Mouse (Mus musculus) left cerebral cortex, postnatal 36 days (tissue): ENCODE results near the gene Hoxa7. TPM values are rescaled to one million over a fixed set of nuclear protein-coding genes. Genes with fewer than 3 reads are reported as not detected.

Experiments used
- DNase-seq, 2 experiments: peaks; one replicate each; pipeline ENCODE4 v3.0.0; 2021 to 2022; ENCODE audit warnings: low spot score in 2 of 2, mixed read lengths in 1 of 2
- intact Hi-C: fragments of 180-260 bp; cut with DNase I; formaldehyde crosslinking; loops from one replicate; pipeline ENCODE4 v1.15.1; 2025
- total RNA-seq, 2 experiments: library from RNA; stranded (reverse); gene quantifications; 2 replicates each; pipeline ENCODE4 v1.2.3; 2021

The Hoxa7 gene
- total RNA-seq, result not detected

DNA sequence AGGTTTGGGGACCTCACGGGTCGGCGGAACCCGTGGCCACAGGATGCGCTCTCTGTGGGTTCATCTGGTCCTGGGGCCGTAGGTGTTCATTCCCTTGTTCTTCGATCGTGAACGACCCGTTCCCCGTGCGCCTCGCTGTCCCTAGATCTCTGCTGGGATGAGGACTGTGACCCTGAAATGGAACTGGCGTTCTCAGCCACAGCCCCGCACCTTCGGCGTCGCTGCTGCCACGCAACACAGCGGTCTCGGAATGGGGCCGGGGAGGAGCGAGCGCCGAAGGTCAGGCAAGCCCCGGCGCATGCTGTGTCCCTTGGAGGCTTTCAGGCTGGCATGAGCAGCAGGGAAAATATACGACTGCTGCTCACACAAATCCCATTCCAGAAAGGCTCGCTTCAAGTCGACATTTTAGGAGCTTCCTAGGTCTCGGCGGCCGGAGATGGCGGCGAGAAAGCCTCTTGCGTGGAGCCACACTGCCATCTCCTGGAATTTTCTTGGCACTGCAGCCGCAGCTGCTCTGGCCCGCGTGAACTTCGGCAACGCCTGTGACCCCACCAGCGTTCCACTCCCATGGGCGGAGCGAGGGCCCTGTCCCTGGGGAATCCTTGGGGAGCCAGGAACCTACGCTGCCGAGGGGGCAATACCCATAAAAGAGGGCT lies at the start of gene Hoxa7:
TSS of gene Hoxa7 (minus strand) at position 518 of the 656 bp plus-strand sequence.
- DNase-seq, result peak; percentile 77 to 81
- intact Hi-C loops, result loop anchor here (2.0 to 5.0 kb wide), 2 partner anchors 349 to 635 kb away; no protein-coding TSS in a partner anchor

GRCm38 (mm10) chr6:52270494-52271480 lies 49.1 kb upstream of the Hoxa7 start:
- no peak for DNase-seq
- intact Hi-C loops, result loop anchor here (2.0 kb wide), 1 partner anchor 306 kb away; no protein-coding TSS in a partner anchor

- no peak for DNase-seq
- intact Hi-C loops, result loop anchor here (10.0 kb wide), 2 partner anchors 46 to 1094 kb away; partner anchors contain the start of gene Evx1
These were observed 47.1 kb upstream of the Hoxa7 start for GRCm38 (mm10) chr6:52268756-52269155.

- intact Hi-C loops, result loop anchor here (10.0 kb wide), 2 partner anchors 46 to 1094 kb away; partner anchors contain the start of gene Evx1
- no peak for DNase-seq
These were observed 46.7 kb upstream of the Hoxa7 start for GRCm38 (mm10) chr6:52268341-52268740.

- intact Hi-C loops, result loop anchor here (10.0 kb wide), 2 partner anchors 47 to 1093 kb away; partner anchors contain the start of gene Evx1
- DNase-seq, result no peak
These were observed 46.0 kb upstream of the Hoxa7 start for GRCm38 (mm10) chr6:52267691-52268090.

DNA sequence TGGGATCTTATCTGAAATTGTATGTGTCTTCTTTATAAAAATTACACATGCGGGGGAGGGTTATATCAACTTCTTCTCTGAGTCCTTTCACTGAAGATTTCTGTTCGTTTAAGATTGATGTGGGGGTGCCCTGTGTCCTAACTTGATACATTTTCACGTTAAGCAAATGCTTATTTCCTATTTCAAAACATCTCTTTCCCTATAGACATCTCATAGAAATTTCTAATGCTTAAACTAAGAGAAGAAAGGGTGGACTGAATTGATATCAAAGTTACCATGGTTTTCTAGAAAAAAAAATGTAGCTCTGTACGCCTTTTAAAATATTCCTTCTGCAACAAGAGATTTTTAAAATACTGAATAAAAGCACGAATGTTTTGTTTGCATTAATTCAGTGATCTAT lies 45.6 kb upstream of the Hoxa7 start:
- intact Hi-C loops, result loop anchor here (10.0 kb wide), 2 partner anchors 48 to 1092 kb away; partner anchors contain the start of gene Evx1
- DNase-seq, result no peak

GRCm38 (mm10) chr6:52266666-52266985 lies 45.0 kb upstream of the Hoxa7 start:
- no peak for DNase-seq
- intact Hi-C loops, result loop anchor here (10.0 kb wide), 2 partner anchors 48 to 1092 kb away; partner anchors contain the start of gene Evx1

DNA sequence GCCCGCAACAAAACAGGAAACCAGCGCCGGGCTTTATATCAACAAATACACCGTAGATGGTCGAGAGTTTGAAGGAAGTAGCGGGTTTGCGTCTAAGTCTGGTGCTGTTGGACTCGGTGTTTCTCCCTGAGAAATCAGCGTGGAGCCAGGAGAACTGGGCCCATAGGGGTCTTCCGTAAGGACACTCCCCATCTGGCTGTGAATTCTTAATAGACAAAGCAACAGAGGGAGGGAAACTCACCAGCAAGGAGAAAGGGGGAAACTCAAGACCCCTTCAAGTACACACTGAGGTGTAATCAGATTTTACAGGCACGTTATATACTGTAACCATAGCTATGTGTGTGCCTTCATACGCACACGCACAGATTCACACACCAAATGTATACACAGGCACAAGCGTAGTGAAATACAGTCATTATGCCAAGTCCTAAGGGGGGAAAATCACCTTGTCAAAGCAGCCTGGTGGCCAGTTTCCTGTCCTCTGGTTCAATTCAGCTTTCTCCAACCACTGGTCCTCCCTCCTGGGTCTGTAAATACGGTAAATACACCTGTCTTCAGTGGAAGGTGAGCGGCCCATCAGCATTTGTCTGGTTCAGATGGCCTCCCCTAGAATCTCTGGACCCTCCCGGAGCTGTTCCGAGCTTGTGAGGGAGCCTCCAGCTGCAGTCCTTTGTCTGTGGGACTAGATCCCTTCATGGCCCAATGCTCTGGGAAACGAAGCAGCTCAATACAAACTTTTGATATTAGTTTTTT lies 44.4 kb upstream of the Hoxa7 start:
- intact Hi-C loops, result loop anchor here (10.0 kb wide), 2 partner anchors 49 to 1091 kb away; partner anchors contain the start of gene Evx1

DNA sequence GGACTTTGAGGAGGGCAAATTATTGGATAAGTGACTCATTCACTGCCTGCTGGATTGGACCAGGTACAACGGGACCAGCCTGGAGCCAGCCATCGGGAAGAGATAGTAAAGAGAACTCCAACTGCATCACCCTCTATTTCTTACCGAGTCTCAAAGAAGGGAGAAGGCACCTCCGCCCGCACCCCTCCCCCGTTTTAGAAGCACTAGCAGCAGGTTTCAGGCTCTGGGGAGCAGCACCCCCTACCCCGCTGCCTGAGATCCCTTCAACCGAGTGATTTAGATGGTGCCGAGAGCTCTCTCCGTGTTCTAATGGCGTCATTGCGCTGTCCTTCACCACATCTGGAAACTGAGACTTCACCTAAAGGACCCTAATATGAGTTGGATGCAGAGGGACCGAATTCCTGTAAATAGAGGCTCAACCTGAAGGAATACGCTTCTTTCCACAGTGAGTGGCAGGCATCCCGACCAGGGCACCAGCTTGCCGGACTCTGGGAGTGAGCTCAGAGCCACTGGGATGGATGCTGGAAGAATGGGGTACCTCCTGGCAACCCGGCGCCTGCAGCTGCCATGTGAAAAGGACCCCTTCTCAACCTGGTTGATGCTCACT lies 43.8 kb upstream of the Hoxa7 start:
- intact Hi-C loops, result loop anchor here (10.0 kb wide), 2 partner anchors 49 to 1091 kb away; partner anchors contain the start of gene Evx1

More for the DNA sequence above, 44.4 kb upstream of the Hoxa7 start:
- no peak for DNase-seq

GRCm38 (mm10) chr6:52264106-52264790 lies 42.6 kb upstream of the Hoxa7 start:
- intact Hi-C loops, result loop anchor here (10.0 kb wide), 2 partner anchors 51 to 1089 kb away; partner anchors contain the start of gene Evx1
- DNase-seq, result no peak

More for the DNA sequence above, 43.8 kb upstream of the Hoxa7 start:
- no peak for DNase-seq

DNA sequence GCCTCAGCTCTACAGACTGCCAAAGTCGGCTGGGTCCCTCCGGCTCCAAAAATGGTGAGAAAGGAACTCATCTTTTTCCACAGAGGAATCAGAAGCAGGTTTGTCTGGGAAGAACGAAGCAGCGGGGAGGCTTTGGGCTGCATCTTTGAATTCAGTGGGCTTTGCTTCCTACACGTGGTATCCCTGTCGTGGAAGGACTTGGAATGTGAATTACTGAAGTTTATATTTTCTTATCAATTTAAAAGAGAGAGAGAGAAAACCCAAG lies 41.6 kb upstream of the Hoxa7 start:
- intact Hi-C loops, result loop anchor here (10.0 kb wide), 2 partner anchors 52 to 1088 kb away; partner anchors contain the start of gene Evx1
- DNase-seq, result no peak

- no peak for DNase-seq
- intact Hi-C loops, result loop anchor here (10.0 kb wide), 2 partner anchors 52 to 1088 kb away; partner anchors contain the start of gene Evx1
These were observed 41.0 kb upstream of the Hoxa7 start for GRCm38 (mm10) chr6:52262463-52263320.

DNA sequence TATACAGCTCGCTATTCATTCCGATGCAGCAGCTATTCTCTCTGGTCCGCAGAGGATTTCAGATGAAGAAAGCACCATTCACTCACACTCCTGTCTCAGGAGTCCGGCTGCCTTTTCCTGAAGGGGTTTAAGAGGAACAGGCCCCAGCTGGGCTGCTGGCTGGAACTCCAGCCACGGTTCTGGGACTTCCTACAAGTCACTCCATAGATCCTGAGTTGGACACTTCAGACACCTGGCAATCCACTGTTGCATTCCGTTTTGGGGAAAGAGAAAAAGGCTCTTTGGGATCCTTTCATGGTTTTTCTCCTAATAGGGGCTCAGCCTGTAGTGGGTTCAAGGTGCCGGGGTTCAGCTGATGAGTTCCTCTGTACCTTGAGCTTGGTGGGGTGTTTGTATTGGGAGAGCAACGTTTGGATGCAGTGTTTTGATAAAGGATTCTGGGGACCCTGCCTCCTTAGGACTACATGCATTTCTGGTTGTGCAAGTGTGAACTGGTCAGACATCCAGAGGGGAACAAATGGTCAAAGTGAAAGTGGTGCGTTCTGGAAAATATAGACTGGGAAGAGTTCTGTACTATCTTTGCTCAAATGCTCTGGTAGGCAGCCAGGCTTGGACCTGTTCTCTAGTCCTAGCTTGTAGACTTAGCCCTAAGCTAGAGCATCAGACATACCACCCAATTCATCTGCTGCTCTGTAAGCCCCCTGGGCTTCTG lies 40.3 kb upstream of the Hoxa7 start:
- intact Hi-C loops, result loop anchor here (10.0 kb wide), 2 partner anchors 53 to 1087 kb away; partner anchors contain the start of gene Evx1
- no peak for DNase-seq

DNA sequence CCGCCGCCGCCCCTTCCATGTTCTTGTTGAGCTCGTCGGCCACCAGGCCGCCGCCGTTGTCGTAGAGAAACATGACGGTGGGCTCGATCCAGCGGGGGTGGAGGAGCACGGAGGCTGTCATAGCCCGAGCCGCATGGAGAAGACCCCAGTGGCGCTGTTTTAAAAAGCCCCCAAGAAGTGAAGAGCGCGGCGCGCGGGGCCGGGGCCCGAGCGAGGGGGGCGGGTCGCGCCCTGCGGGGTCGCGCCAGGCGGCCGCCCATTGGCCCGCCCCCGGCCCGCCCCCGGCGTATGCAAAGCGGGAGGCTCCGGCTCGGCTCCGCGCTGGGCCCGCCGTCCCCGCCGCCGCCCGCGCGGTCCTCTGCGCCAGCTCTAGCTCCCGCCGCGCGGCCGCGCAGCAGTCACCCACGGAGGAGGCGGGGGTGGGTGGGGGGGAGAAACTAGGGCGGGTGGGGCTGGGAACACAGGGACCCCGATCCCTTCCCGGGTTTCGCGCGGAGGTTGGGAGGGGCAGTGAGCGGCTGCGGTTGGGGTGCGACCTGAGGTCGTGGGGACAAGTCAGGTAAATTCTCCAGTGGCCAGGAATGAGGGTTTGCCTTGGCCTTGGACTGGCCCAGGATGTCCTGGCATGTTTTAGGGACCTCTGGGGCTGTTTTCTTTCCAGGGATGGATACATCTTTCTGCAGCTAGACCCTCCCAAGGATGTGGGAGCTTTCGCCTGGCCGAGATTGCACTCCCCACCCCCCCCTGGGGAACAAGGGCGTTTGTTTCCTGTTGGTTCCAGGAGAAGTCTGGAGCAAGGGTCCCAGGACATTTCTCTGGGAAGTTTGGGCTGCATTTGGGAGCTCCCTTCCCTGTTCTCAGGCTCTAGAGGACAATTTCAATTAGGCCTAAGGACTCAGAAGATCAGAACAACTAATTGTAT lies 39.3 kb upstream of the Hoxa7 start, which contains the start of gene Hoxa13:
TSS of gene Hoxa13 (minus strand) at position 227 of the 922 bp plus-strand sequence.
- no peak for DNase-seq
- intact Hi-C loops, result loop anchor here (10.0 kb wide), 2 partner anchors 54 to 1086 kb away; partner anchors contain the start of gene Evx1

DNA sequence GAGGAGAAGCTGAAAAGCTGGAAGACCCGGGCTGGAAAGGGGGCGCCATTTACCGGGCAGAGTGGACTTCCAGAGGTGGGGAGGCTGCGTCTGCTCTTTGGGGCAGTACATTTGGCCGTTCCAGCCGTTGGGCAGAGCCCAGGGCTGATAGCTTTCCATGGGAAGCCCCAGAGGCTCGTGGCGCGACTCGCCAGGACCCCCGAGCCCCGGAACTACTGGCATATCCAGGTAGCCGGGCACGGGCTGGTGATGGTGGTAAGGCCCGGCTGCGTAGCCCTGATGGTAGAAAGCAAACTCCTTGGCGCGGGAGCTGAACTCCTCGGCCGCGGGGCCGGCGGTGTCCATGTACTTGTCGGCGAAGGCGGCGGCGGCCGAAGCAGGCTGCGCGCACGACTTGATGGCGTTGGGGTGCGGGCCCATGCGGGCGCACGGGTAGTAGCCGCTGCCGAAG lies 38.2 kb upstream of the Hoxa7 start:
- intact Hi-C loops, result loop anchor here (5.0 to 10.0 kb wide), 5 partner anchors 55 to 1085 kb away; partner anchors contain the start of gene Evx1
- no peak for DNase-seq
